Mouse (Mus musculus) limb, embryonic 13.5 days (tissue): Measurements from ENCODE around the gene Apbb1ip. TPM values are rescaled to one million over a fixed set of nuclear protein-coding genes. Genes with fewer than 3 reads are reported as not detected.

ENCODE experiments used
- ATAC-seq: fragments of 200-750 bp; cut with Nextera tagmentation; 2 replicates; pipeline ENCODE4 v1.8.0; 2017; ENCODE audit warnings: low read depth, moderate number of reproducible peaks, moderate TSS enrichment; ENCODE audit not compliant: low FRiP score
- H3K27ac ChIP-seq: fragments of 300-500 bp; sonication (generic); 2 replicates; pipeline ENCODE4 v1.5.1; 2015; ENCODE audit warnings: inconsistent platforms, mild to moderate bottlenecking, moderate library complexity
- H3K27me3 ChIP-seq: fragments of 300-500 bp; sonication (generic); 2 replicates; pipeline ENCODE4 v1.6.1; 2015; ENCODE audit warnings: mild to moderate bottlenecking, inconsistent platforms
- H3K36me3 ChIP-seq: fragments of 300-500 bp; sonication (generic); 2 replicates; pipeline ENCODE4 v1.6.1; 2015; ENCODE audit warnings: inconsistent platforms, mild to moderate bottlenecking, moderate library complexity
- H3K4me1 ChIP-seq: fragments of 300-500 bp; sonication (generic); 2 replicates; pipeline ENCODE4 v1.6.1; 2015; ENCODE audit warnings: inconsistent platforms
- H3K4me2 ChIP-seq: fragments of 300-500 bp; sonication (generic); replicated peaks from 2 replicates; pipeline ENCODE4 v1.6.1; 2015; ENCODE audit warnings: inconsistent platforms, mild to moderate bottlenecking, moderate library complexity
- H3K4me3 ChIP-seq: fragments of 300-500 bp; sonication (generic); 2 replicates; pipeline ENCODE4 v1.5.1; 2015; ENCODE audit warnings: moderate library complexity, mild to moderate bottlenecking, inconsistent platforms
- H3K9ac ChIP-seq: fragments of 300-500 bp; sonication (generic); 2 replicates; pipeline ENCODE4 v1.6.1; 2015; ENCODE audit warnings: mild to moderate bottlenecking, inconsistent platforms
- H3K9me3 ChIP-seq: fragments of 300-500 bp; sonication (generic); 2 replicates; pipeline ENCODE4 v1.6.1; 2016; ENCODE audit warnings: inconsistent platforms
- WGBS: fragments of 180-500 bp; shearing (Covaris S2); methylation state at CpG from one replicate; pipeline ENCODE4 v1.1.7; 2015; 5-methylcytosine and 5-hydroxymethylcytosine counted together
- polyA plus RNA-seq: library from polyadenylated mRNA; unstranded; fragments of >200 nt; fragmentation: Nextera tagmentation; extraction: Ambion mirVana; gene quantifications from 2 replicates; pipeline ENCODE4 v1.2.1, GENCODE M21; 2015

The Apbb1ip gene
- polyA plus RNA-seq, 1 experiment from 2014 or later: 1.8 TPM

GRCm38 (mm10) chr2:22914421-22914820 lies 140.5 kb downstream of the Apbb1ip start:
- H3K4me2 ChIP-seq: no peak overlapping the region
- H3K9me3 ChIP-seq: no peaks in the 10 kb centered on the region
- peaks cover 21% of the 10 kb centered on the region for H3K36me3 ChIP-seq
- H3K9ac ChIP-seq: no peak overlapping the region
- no peak for ATAC-seq
- no peak overlapping the region for H3K27ac ChIP-seq
- H3K4me1 ChIP-seq: no peaks in the 10 kb centered on the region
- 88% methylated on average over 3 of the region's 3 CpGs for WGBS
- no peaks in the 10 kb centered on the region for H3K27me3 ChIP-seq
- no peak overlapping the region for H3K4me3 ChIP-seq

DNA sequence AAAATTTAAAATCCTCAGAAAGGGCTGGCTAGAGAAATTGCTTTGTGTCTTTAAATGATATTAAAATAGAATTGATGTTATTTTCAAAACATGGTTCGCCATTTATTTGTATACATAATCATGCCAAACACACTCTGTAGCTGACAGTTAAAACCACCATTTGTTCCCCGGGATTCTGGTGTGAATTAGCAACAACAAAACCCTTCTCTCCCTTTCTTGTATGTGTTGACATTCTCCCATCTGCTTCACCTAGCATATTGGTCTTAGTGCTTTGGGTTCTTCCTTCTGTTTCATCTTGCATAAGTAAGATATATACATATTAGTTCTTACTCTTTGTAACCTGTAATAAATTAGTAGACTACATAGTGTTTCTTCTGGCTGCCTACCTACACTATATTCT lies 144.8 kb downstream of the Apbb1ip start:
- Histone ChIP-seq H3K4me3 (no peak overlapping the region), H3K27me3 (no peaks in the 10 kb centered on the region), H3K4me2 (no peak overlapping the region), H3K27ac (no peak overlapping the region), H3K9me3 (no peaks in the 10 kb centered on the region), H3K36me3 (peaks cover 19% of the 10 kb centered on the region), H3K9ac (no peak overlapping the region), H3K4me1 (no peaks in the 10 kb centered on the region)
- no peak for ATAC-seq
- 84% methylated on average over 2 of the region's 2 CpGs for WGBS

Other genes starting within 250 kb of the Apbb1ip start
- gene Gad2, start 151.9 kb upstream of the Apbb1ip start, polyA plus RNA-seq: 0.14 and 0.76 TPM in 2 replicates
- 17.7 and 18.7 TPM in 2 replicates for gene Pdss1, start 121.4 kb downstream of the Apbb1ip start, polyA plus RNA-seq